Mouse (Mus musculus): ENCODE results near the gene Idi2.
"Not testable (repeated sequence)": the region's sequence is repeated elsewhere in the genome, so short reads cannot be mapped to it uniquely, and the experiment has no call there.

Gene Idi2

DNA sequence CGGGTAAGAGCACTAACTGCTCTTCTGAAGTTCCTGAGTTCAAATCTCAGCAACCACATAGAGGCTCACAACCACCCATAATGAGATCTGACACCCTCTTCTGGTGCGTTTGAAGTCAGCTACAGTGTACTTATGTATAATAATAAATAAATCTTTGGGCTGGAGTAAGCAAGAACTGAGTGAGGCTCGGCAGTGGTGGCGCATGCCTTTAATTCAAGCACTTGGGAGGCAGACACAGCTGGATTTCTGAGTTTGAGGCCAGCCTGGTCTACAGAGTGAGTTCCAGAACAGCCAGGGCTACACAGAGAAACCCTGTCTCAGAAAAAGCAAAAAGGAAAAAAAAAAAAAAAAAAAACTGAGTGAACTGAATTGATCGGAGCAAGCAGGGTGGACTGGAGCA lies 44.6 kb downstream of the Idi2 start:
- not testable (repeated sequence) for DNase-seq (ENCODE audit: low spot score in 2 of 2)

GRCm38 (mm10) chr13:8999464-8999863 lies 46.8 kb downstream of the Idi2 start:
- no peak for DNase-seq (ENCODE audit: low spot score in 2 of 2)

DNA sequence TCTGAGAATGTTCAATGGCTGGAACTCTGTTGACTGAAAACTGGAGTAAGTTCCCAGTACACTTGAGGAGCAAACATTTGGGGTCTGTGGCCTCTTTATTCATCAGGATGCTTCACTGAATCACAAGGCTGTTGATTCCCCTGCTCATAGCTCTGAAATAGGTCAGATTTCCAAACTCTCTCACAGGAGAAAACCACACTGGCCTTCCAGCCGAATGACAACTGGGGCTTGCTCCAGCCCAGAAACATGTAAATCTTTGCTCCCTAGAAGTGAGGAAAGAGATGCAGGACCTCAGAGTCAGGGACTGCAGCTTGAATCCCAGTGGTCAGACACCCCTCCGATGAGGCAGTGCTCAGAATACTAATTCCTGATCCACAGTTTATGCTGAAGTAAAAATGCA lies 50.6 kb downstream of the Idi2 start:
- DNase-seq (ENCODE audit: low spot score in 2 of 2), result no peak

All from heart, adult 9 months (tissue).